ENCODE assay signal across 20 mouse cellular contexts in the genomic region with DNA sequence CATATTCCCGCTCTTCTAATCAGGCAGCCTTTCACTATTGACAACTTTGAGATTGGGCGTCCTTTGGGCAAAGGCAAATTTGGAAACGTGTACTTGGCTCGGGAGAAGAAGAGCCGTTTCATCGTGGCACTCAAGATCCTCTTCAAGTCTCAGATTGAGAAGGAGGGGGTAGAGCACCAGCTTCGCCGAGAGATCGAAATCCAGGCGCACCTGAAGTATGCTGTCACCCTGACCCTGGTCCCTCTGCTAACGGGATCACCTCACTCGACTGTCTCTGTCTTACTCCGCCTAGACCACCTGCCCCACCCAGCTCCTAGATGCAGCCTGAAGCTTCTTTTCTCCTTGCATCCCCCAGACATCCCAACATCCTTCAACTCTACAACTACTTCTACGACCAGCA. TPM values are rescaled to one million over a fixed set of nuclear protein-coding genes. Genes with fewer than 3 reads are reported as not detected.
A peak's percentile ranks its signal among the peaks of the same experiment; 100 is the strongest.
DNase-seq lines count a peak whose midpoint lies in the region; ATAC-seq and TF ChIP-seq lines count a peak whose summit lies in the region.
"Had no signal": no experiment of that assay in that cellular context is flagged by ENCODE, and none has a peak within 500 bp of the region (broad histone marks: within the 10 kb centered on the region; RNA-seq: fewer than 3 reads in every experiment).

No protein-coding gene starts in this region.

- H3K36me3 ChIP-seq in forebrain, embryonic 12.5 days (replicated peaks) = peaks cover 46% of the 10 kb centered on the region
- H3K36me3 ChIP-seq in forebrain, embryonic 14.5 days (ENCODE audit: control insufficient read depth, insufficient read depth, low read length) = peaks cover 33% of the 10 kb centered on the region
- peaks cover 50% of the 10 kb centered on the region for H3K36me3 ChIP-seq in kidney, embryonic 15.5 days
- H3K36me3 ChIP-seq in kidney, adult 2 months (ENCODE audit: control insufficient read depth, insufficient read depth, low read length) = no peaks in the 10 kb centered on the region
- peaks cover 48% of the 10 kb centered on the region for H3K36me3 ChIP-seq in megakaryocyte, embryonic 14.5 days (replicated peaks; ENCODE audit: low read length)
- peaks cover 58% of the 10 kb centered on the region for H3K36me3 ChIP-seq in limb, embryonic 10.5 days
- H3K36me3 ChIP-seq: neural tube, embryonic 13.5 days had no signal

- DNase-seq in forebrain, embryonic 14.5 days (ENCODE audit: low spot score) = no peak
- DNase-seq in kidney, adult 2 months = no peak
- DNase-seq in limb, embryonic 10.5 days (ENCODE audit: low spot score) = no peak
- DNase-seq in kidney, postnatal 36 days = no peak
- DNase-seq: adrenal gland, postnatal 25 days; cerebellum, adult 11 months; cerebellum, postnatal 10 days; forebrain, postnatal 0 days; gastrocnemius, postnatal 36 days; kidney, adult 11 months; kidney, postnatal 4 days; thymus, postnatal 14 days had no signal

- no peak overlapping the region for H3K4me3 ChIP-seq in forebrain, embryonic 12.5 days (replicated peaks)
- H3K4me3 ChIP-seq in forebrain, embryonic 14.5 days (ENCODE audit: low read depth, low read length) = no peak overlapping the region
- H3K4me3 ChIP-seq in kidney, embryonic 15.5 days (replicated peaks) = peak overlapping the region; percentile 74; the same call in 1 of the 2 replicates
- H3K4me3 ChIP-seq in kidney, adult 2 months (ENCODE audit: insufficient read depth, low read depth, low read length) = no peak overlapping the region
- H3K4me3 ChIP-seq in megakaryocyte, embryonic 14.5 days (replicated peaks) = peak overlapping the region; percentile 42
- peak overlapping the region; percentile 84 for H3K4me3 ChIP-seq in limb, embryonic 10.5 days
- H3K4me3 ChIP-seq: neural tube, embryonic 13.5 days had no signal

- no peaks in the 10 kb centered on the region for H3K27me3 ChIP-seq in forebrain, embryonic 12.5 days
- H3K27me3 ChIP-seq in forebrain, embryonic 14.5 days (replicated peaks; ENCODE audit: control insufficient read depth, insufficient read depth, low read length) = no peaks in the 10 kb centered on the region
- H3K27me3 ChIP-seq in kidney, embryonic 15.5 days = no peaks in the 10 kb centered on the region
- no peaks in the 10 kb centered on the region for H3K27me3 ChIP-seq in kidney, adult 2 months (replicated peaks; ENCODE audit: control insufficient read depth, insufficient read depth, low read length)
- H3K27me3 ChIP-seq in megakaryocyte, embryonic 14.5 days (replicated peaks) = no peaks in the 10 kb centered on the region
- H3K27me3 ChIP-seq in limb, embryonic 10.5 days (ENCODE audit: low read depth, poor library complexity, severe bottlenecking) = no peaks in the 10 kb centered on the region
- H3K27me3 ChIP-seq: embryonic facial prominence, embryonic 15.5 days; limb, embryonic 13.5 days; neural tube, embryonic 13.5 days had no signal

- H3K4me1 ChIP-seq in forebrain, embryonic 12.5 days = peaks cover 39% of the 10 kb centered on the region
- H3K4me1 ChIP-seq in forebrain, embryonic 14.5 days (ENCODE audit: control insufficient read depth, insufficient read depth, low read length) = peaks cover 10% of the 10 kb centered on the region; the same call in 1 of the 2 replicates
- H3K4me1 ChIP-seq in kidney, embryonic 15.5 days = peaks cover 31% of the 10 kb centered on the region
- no peaks in the 10 kb centered on the region; the same call in 1 of the 2 replicates for H3K4me1 ChIP-seq in kidney, adult 2 months (ENCODE audit: control insufficient read depth, insufficient read depth, low read length)
- peaks cover 61% of the 10 kb centered on the region for H3K4me1 ChIP-seq in megakaryocyte, embryonic 14.5 days
- H3K4me1 ChIP-seq in limb, embryonic 10.5 days = peaks cover 25% of the 10 kb centered on the region

- ATAC-seq in forebrain, embryonic 12.5 days (ENCODE audit: low FRiP score) = no peak
- ATAC-seq in forebrain, embryonic 14.5 days = no peak
- no peak for ATAC-seq in kidney, embryonic 15.5 days (replicated peaks; ENCODE audit: low FRiP score)
- ATAC-seq in megakaryocyte, adult 5-6 weeks (ENCODE audit: poor library complexity, severe bottlenecking) = no peak
- ATAC-seq: forebrain, postnatal 0 days; lung, postnatal 0 days had no signal

- 0 out of 2 replicates have a peak overlapping the region, but pooled peaks have one; percentile 75 for H3K4me2 ChIP-seq in forebrain, embryonic 12.5 days
- H3K4me2 ChIP-seq in forebrain, embryonic 14.5 days (ENCODE audit: low read length) = no peak overlapping the region
- no peak overlapping the region for H3K4me2 ChIP-seq in kidney, embryonic 15.5 days

- TF ChIP-seq CTCF in kidney, adult 2 months (conservative IDR thresholded peaks at IDR 0.05; ENCODE audit: insufficient read depth, insufficient read length, low read depth, low read length) = no peak

- no peak for TF ChIP-seq POLR2A in kidney, adult 2 months (IDR thresholded peaks at IDR 0.05; ENCODE audit: low read depth, low read length)

- H3K9ac ChIP-seq in forebrain, embryonic 12.5 days = no peak overlapping the region
- H3K9ac ChIP-seq in forebrain, embryonic 14.5 days (ENCODE audit: low read length) = no peak overlapping the region
- H3K9ac ChIP-seq in kidney, embryonic 15.5 days = no peak overlapping the region
- H3K9ac ChIP-seq: embryonic facial prominence, embryonic 15.5 days; forebrain, postnatal 0 days; neural tube, embryonic 13.5 days had no signal

- no peaks in the 10 kb centered on the region for H3K9me3 ChIP-seq in forebrain, embryonic 12.5 days
- no peaks in the 10 kb centered on the region for H3K9me3 ChIP-seq in forebrain, embryonic 14.5 days (replicated peaks; ENCODE audit: control insufficient read depth, low read length)
- no peaks in the 10 kb centered on the region for H3K9me3 ChIP-seq in kidney, embryonic 15.5 days (replicated peaks)
- H3K9me3 ChIP-seq in megakaryocyte, embryonic 14.5 days = no peaks in the 10 kb centered on the region
- H3K9me3 ChIP-seq in limb, embryonic 10.5 days (replicated peaks) = no peaks in the 10 kb centered on the region
- H3K9me3 ChIP-seq: embryonic facial prominence, embryonic 15.5 days; limb, embryonic 13.5 days; neural tube, embryonic 13.5 days had no signal

- H3K27ac ChIP-seq in forebrain, embryonic 12.5 days = no peak overlapping the region
- H3K27ac ChIP-seq in forebrain, embryonic 14.5 days (ENCODE audit: low read depth, low read length) = no peak overlapping the region
- H3K27ac ChIP-seq in kidney, embryonic 15.5 days = no peak overlapping the region
- no peak overlapping the region for H3K27ac ChIP-seq in kidney, adult 2 months (ENCODE audit: insufficient read depth, low read depth, low read length)
- no peak overlapping the region for H3K27ac ChIP-seq in limb, embryonic 10.5 days
- H3K27ac ChIP-seq: embryonic facial prominence, embryonic 15.5 days; limb, embryonic 13.5 days; neural tube, embryonic 13.5 days had no signal

- 93% methylated on average over 14 of the region's 14 CpGs for WGBS in forebrain, embryonic 12.5 days
- WGBS in forebrain, embryonic 14.5 days = 94% methylated on average over 14 of the region's 14 CpGs
- 93% methylated on average over 14 of the region's 14 CpGs for WGBS in kidney, embryonic 15.5 days
- WGBS in kidney, adult 2 months = 92% methylated on average over 14 of the region's 14 CpGs
- 96% methylated on average over 14 of the region's 14 CpGs for WGBS in limb, embryonic 10.5 days

RNA-seq across cellular contexts. Expression of a gene that starts 2.7 kb away (rescaled TPM):
- 163 and 169 TPM in 2 replicates for polyA plus RNA-seq in forebrain, embryonic 12.5 days (2016; fragmentation: Nextera tagmentation; extraction: Ambion mirVana)
- 69.2 and 74.0 TPM in 2 replicates for polyA plus RNA-seq in forebrain, embryonic 14.5 days (2014; fragmentation: Nextera tagmentation; extraction: Ambion mirVana)
- 164 and 175 TPM in 2 replicates for polyA plus RNA-seq in kidney, embryonic 15.5 days (2015; fragmentation: Nextera tagmentation; extraction: Ambion mirVana)
- polyA plus RNA-seq in kidney, adult 2 months (2012; rRNA removed) = 1.7 TPM in 2 replicates
- polyA plus RNA-seq in megakaryocyte, embryonic 14.5 days (2012; ENCODE audit: insufficient read depth, low replicate concordance) = 41.3 and 65.2 TPM in 2 replicates
- 105 and 116 TPM in 2 replicates for total RNA-seq in megakaryocyte, adult 5-6 weeks (2015)
- 116 and 125 TPM in 2 replicates for total RNA-seq in megakaryocyte, adult 5-6 weeks (2017)
- polyA plus RNA-seq in limb, embryonic 10.5 days (2016; fragmentation: Nextera tagmentation; extraction: Ambion mirVana) = 214 and 217 TPM in 2 replicates

RNA-seq across cellular contexts. Expression of a gene that starts 11.4 kb away (rescaled TPM):
- polyA plus RNA-seq in forebrain, embryonic 12.5 days (2016; fragmentation: Nextera tagmentation; extraction: Ambion mirVana) = 7.4 and 11.1 TPM in 2 replicates
- polyA plus RNA-seq in forebrain, embryonic 14.5 days (2014; fragmentation: Nextera tagmentation; extraction: Ambion mirVana) = 10.7 and 13.9 TPM in 2 replicates
- polyA plus RNA-seq in kidney, embryonic 15.5 days (2015; fragmentation: Nextera tagmentation; extraction: Ambion mirVana) = 7.4 and 8.7 TPM in 2 replicates
- polyA plus RNA-seq in kidney, adult 2 months (2012; rRNA removed) = 14.8 and 15.6 TPM in 2 replicates
- 60.9 and 88.1 TPM in 2 replicates for polyA plus RNA-seq in megakaryocyte, embryonic 14.5 days (2012; ENCODE audit: insufficient read depth, low replicate concordance)
- 18.8 and 20.5 TPM in 2 replicates for total RNA-seq in megakaryocyte, adult 5-6 weeks (2015)
- total RNA-seq in megakaryocyte, adult 5-6 weeks (2017) = 17.7 and 20.2 TPM in 2 replicates
- polyA plus RNA-seq in limb, embryonic 10.5 days (2016; fragmentation: Nextera tagmentation; extraction: Ambion mirVana) = 5.3 and 6.0 TPM in 2 replicates

RNA-seq across cellular contexts. Expression of a gene that starts 22.5 kb away (rescaled TPM):
- polyA plus RNA-seq in forebrain, embryonic 12.5 days (2016; fragmentation: Nextera tagmentation; extraction: Ambion mirVana) = 53.4 and 56.9 TPM in 2 replicates
- 45.2 and 49.6 TPM in 2 replicates for polyA plus RNA-seq in forebrain, embryonic 14.5 days (2014; fragmentation: Nextera tagmentation; extraction: Ambion mirVana)
- 60.8 and 64.3 TPM in 2 replicates for polyA plus RNA-seq in kidney, embryonic 15.5 days (2015; fragmentation: Nextera tagmentation; extraction: Ambion mirVana)
- polyA plus RNA-seq in kidney, adult 2 months (2012; rRNA removed) = 41.7 and 48.0 TPM in 2 replicates
- polyA plus RNA-seq in megakaryocyte, embryonic 14.5 days (2012; ENCODE audit: insufficient read depth, low replicate concordance) = 40.2 and 62.0 TPM in 2 replicates
- total RNA-seq in megakaryocyte, adult 5-6 weeks (2015) = 13.2 and 15.7 TPM in 2 replicates
- 11.4 and 26.6 TPM in 2 replicates for total RNA-seq in megakaryocyte, adult 5-6 weeks (2017)
- 35.8 and 38.6 TPM in 2 replicates for polyA plus RNA-seq in limb, embryonic 10.5 days (2016; fragmentation: Nextera tagmentation; extraction: Ambion mirVana)

RNA-seq across cellular contexts. Expression of a gene that starts 32.4 kb away (rescaled TPM):
- 71.0 and 81.5 TPM in 2 replicates for polyA plus RNA-seq in forebrain, embryonic 12.5 days (2016; fragmentation: Nextera tagmentation; extraction: Ambion mirVana)
- polyA plus RNA-seq in forebrain, embryonic 14.5 days (2014; fragmentation: Nextera tagmentation; extraction: Ambion mirVana) = 43.4 and 56.1 TPM in 2 replicates
- 50.6 and 72.7 TPM in 2 replicates for polyA plus RNA-seq in kidney, embryonic 15.5 days (2015; fragmentation: Nextera tagmentation; extraction: Ambion mirVana)
- polyA plus RNA-seq in kidney, adult 2 months (2012; rRNA removed) = 30.1 and 31.4 TPM in 2 replicates
- 21.0 and 56.5 TPM in 2 replicates for polyA plus RNA-seq in megakaryocyte, embryonic 14.5 days (2012; ENCODE audit: insufficient read depth, low replicate concordance)
- total RNA-seq in megakaryocyte, adult 5-6 weeks (2015) = 28.0 and 34.5 TPM in 2 replicates
- total RNA-seq in megakaryocyte, adult 5-6 weeks (2017) = 15.8 and 20.5 TPM in 2 replicates
- 103 and 104 TPM in 2 replicates for polyA plus RNA-seq in limb, embryonic 10.5 days (2016; fragmentation: Nextera tagmentation; extraction: Ambion mirVana)

RNA-seq across cellular contexts. Expression of a gene that starts 39.9 kb away (rescaled TPM):
- polyA plus RNA-seq in forebrain, embryonic 12.5 days (2016; fragmentation: Nextera tagmentation; extraction: Ambion mirVana) = 35.4 and 40.4 TPM in 2 replicates
- polyA plus RNA-seq in forebrain, embryonic 14.5 days (2014; fragmentation: Nextera tagmentation; extraction: Ambion mirVana) = 14.1 and 15.6 TPM in 2 replicates
- 43.9 and 45.9 TPM in 2 replicates for polyA plus RNA-seq in kidney, embryonic 15.5 days (2015; fragmentation: Nextera tagmentation; extraction: Ambion mirVana)
- 17.2 and 18.4 TPM in 2 replicates for polyA plus RNA-seq in kidney, adult 2 months (2012; rRNA removed)
- polyA plus RNA-seq in megakaryocyte, embryonic 14.5 days (2012; ENCODE audit: insufficient read depth, low replicate concordance) = 1.9 and 5.5 TPM in 2 replicates
- 7.3 and 10.3 TPM in 2 replicates for total RNA-seq in megakaryocyte, adult 5-6 weeks (2015)
- total RNA-seq in megakaryocyte, adult 5-6 weeks (2017) = 7.4 and 10.4 TPM in 2 replicates
- polyA plus RNA-seq in limb, embryonic 10.5 days (2016; fragmentation: Nextera tagmentation; extraction: Ambion mirVana) = 66.5 and 70.0 TPM in 2 replicates

Comparison
In these comparisons a context has a peak if more than half of its experiments do, and no peak if none do; other contexts are left out.
1. H3K4me3 ChIP-seq: peak in kidney, embryonic 15.5 days (single experiment), megakaryocyte, embryonic 14.5 days (single experiment) and limb, embryonic 10.5 days (single experiment); none in forebrain, embryonic 12.5 days (single experiment), forebrain, embryonic 14.5 days (single experiment) and kidney, adult 2 months (single experiment).
2. RNA of a gene that starts 2.7 kb away (polyA plus RNA-seq): 214 to 217 TPM in limb, embryonic 10.5 days, 164 to 175 TPM in kidney, embryonic 15.5 days, 163 to 169 TPM in forebrain, embryonic 12.5 days, 69.2 to 74.0 TPM in forebrain, embryonic 14.5 days and 41.3 to 65.2 TPM in megakaryocyte, embryonic 14.5 days; 1.7 TPM in kidney, adult 2 months; every median in the first group is over 10 times any median in the second.